Mouse (Mus musculus) monocyte, adult 59 days (primary cell): ENCODE results near the gene Gm7970. TPM values are rescaled to one million over a fixed set of nuclear protein-coding genes. Genes with fewer than 3 reads are reported as not detected.

Source experiments
- total RNA-seq, 2 experiments: library from RNA; stranded (reverse); gene quantifications; one replicate each; pipeline ENCODE4 v1.2.4; 2023

Gm7970 gene
- not detected for total RNA-seq

GRCm38 (mm10) chr14:41555483-41555882 lies at the start of gene Gm7970:
Gm7970 (minus strand) TSS chr14:41555583.

GRCm38 (mm10) chr14:41572911-41573310 lies 17.5 kb upstream of the Gm7970 start, which contains the start of gene 1700049E17Rik2:
1700049E17Rik2 (plus strand) TSS chr14:41573211.

Other genes with a start within 250 kb of the Gm7970 start
- gene Gm5798, start 207.0 kb downstream of the Gm7970 start, total RNA-seq, result not detected
- not detected for gene Gm7945, start 169.2 kb downstream of the Gm7970 start, total RNA-seq
- not detected for gene Gm6482, start 147.3 kb downstream of the Gm7970 start, total RNA-seq
- gene Gm7954, start 102.1 kb downstream of the Gm7970 start, total RNA-seq, result not detected
- not detected for gene Gm3486, start 66.1 kb downstream of the Gm7970 start, total RNA-seq
- gene 1700049E17Rik2, start 17.6 kb upstream of the Gm7970 start, total RNA-seq, result not detected
- not detected for gene Gm3072, start 69.0 kb upstream of the Gm7970 start, total RNA-seq
- gene Gm3676, start 90.9 kb upstream of the Gm7970 start, total RNA-seq, result not detected
- gene Gm8068, start 146.3 kb upstream of the Gm7970 start, total RNA-seq, result not detected
- not detected for gene Gm7929, start 195.0 kb upstream of the Gm7970 start, total RNA-seq
- gene Gm47189, start 216.9 kb upstream of the Gm7970 start, total RNA-seq, result not detected